Mouse (Mus musculus): ENCODE data around the gene Aldoc. TPM values are rescaled to one million over a fixed set of nuclear protein-coding genes. Genes with fewer than 3 reads are reported as not detected.
A peak's percentile ranks its signal among the peaks of the same experiment; 100 is the strongest.

Gene Aldoc
- polyA plus RNA-seq, 1 experiment from 2014 or later = 350 TPM

- Histone ChIP-seq H3K36me3 (ENCODE audit: control insufficient read depth, insufficient read depth, low read length) (peaks cover 15% of the 10 kb centered on the region; the same call in 1 of the 2 replicates), H3K4me2 (ENCODE audit: low read depth, low read length) (peak overlapping the region; percentile 70), H3K9me3 (ENCODE audit: control insufficient read depth, low read length) (no peaks in the 10 kb centered on the region), H3K4me3 (ENCODE audit: low read depth, low read length) (peak overlapping the region; percentile 84), H3K4me1 (ENCODE audit: control insufficient read depth, insufficient read depth, low read length) (peaks cover 12% of the 10 kb centered on the region), H3K9ac (replicated peaks; ENCODE audit: low read depth, low read length) (peak overlapping the region; percentile 94), H3K27me3 (ENCODE audit: control insufficient read depth, insufficient read depth, low read length) (no peaks in the 10 kb centered on the region), H3K27ac (ENCODE audit: low read depth, low read length) (peak overlapping the region; percentile 84; the same call in 1 of the 2 replicates)
- 89% methylated on average over 6 of the region's 6 CpGs for WGBS
- no peak for ATAC-seq (ENCODE audit: low read depth)
These were observed 21.6 kb downstream of the Aldoc start for GRCm38 (mm10) chr11:78344328-78344889.

DNA sequence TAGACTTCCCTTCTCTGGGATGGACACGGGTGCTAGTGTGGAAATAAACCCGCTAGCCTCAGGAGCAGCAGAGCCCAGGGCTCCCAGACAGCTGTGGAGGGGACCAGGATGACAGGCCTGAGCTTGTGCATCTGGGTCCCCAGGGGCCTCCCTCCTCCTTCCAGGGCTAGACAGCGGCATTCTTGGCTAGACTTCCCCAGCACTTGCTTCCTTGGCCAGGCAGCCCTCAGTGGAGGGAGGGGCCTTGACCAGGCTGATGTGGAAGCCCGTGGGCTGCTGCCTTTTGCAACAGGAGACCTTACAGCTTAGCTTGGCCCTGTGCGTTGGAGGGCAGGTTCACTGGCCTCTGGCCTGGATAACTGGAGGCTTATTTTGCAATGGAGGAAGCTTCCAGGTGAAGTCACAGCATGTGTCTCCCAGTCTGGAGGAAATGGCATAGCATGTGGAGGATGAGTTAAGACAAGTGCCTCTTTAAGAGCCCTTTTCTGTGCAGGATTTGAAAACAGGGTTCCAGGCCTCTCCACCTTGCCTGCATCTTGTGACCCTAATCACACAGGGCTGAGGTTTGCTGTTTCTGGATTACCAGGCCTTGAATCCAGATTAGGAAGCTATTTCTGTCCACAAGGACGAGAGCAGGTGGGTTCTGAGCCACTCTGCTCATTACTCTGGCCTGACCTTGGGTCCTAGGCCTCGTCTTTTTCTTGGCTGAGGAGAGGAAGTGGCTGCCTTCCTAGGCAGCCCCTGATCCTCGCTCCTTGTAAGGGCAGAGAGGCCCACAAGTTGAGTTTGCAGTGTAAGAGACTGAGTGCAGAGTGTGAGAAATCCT is 22.3 kb downstream of the Aldoc start:
- WGBS = 66% methylated on average over 8 of the region's 8 CpGs
- Histone ChIP-seq H3K9ac (replicated peaks; ENCODE audit: low read depth, low read length) (no peak overlapping the region; the same call in 1 of the 2 replicates), H3K9me3 (ENCODE audit: control insufficient read depth, low read length) (no peaks in the 10 kb centered on the region), H3K4me1 (ENCODE audit: control insufficient read depth, insufficient read depth, low read length) (peaks cover 12% of the 10 kb centered on the region), H3K4me3 (ENCODE audit: low read depth, low read length) (no peak overlapping the region), H3K4me2 (ENCODE audit: low read depth, low read length) (peak overlapping the region; percentile 70; the same call in 1 of the 2 replicates), H3K27me3 (ENCODE audit: control insufficient read depth, insufficient read depth, low read length) (no peaks in the 10 kb centered on the region), H3K27ac (ENCODE audit: low read depth, low read length) (no peak overlapping the region), H3K36me3 (ENCODE audit: control insufficient read depth, insufficient read depth, low read length) (peaks cover 8% of the 10 kb centered on the region; the same call in 1 of the 2 replicates)
- no peak for ATAC-seq (ENCODE audit: low read depth)

GRCm38 (mm10) chr11:78345801-78346200 is 23.0 kb downstream of the Aldoc start:
- no peak overlapping the region for H3K9ac ChIP-seq (replicated peaks; ENCODE audit: low read depth, low read length)
- H3K27ac ChIP-seq (ENCODE audit: low read depth, low read length) = no peak overlapping the region
- peaks cover 7% of the 10 kb centered on the region; the same call in 1 of the 2 replicates for H3K36me3 ChIP-seq (ENCODE audit: control insufficient read depth, insufficient read depth, low read length)
- H3K4me2 ChIP-seq (ENCODE audit: low read depth, low read length) = no peak overlapping the region
- ATAC-seq (ENCODE audit: low read depth) = no peak
- H3K9me3 ChIP-seq (ENCODE audit: control insufficient read depth, low read length) = no peaks in the 10 kb centered on the region
- no peak overlapping the region for H3K4me3 ChIP-seq (ENCODE audit: low read depth, low read length)
- 89% methylated on average over 7 of the region's 7 CpGs for WGBS
- peaks cover 12% of the 10 kb centered on the region for H3K4me1 ChIP-seq (ENCODE audit: control insufficient read depth, insufficient read depth, low read length)
- no peaks in the 10 kb centered on the region for H3K27me3 ChIP-seq (ENCODE audit: control insufficient read depth, insufficient read depth, low read length)

DNA sequence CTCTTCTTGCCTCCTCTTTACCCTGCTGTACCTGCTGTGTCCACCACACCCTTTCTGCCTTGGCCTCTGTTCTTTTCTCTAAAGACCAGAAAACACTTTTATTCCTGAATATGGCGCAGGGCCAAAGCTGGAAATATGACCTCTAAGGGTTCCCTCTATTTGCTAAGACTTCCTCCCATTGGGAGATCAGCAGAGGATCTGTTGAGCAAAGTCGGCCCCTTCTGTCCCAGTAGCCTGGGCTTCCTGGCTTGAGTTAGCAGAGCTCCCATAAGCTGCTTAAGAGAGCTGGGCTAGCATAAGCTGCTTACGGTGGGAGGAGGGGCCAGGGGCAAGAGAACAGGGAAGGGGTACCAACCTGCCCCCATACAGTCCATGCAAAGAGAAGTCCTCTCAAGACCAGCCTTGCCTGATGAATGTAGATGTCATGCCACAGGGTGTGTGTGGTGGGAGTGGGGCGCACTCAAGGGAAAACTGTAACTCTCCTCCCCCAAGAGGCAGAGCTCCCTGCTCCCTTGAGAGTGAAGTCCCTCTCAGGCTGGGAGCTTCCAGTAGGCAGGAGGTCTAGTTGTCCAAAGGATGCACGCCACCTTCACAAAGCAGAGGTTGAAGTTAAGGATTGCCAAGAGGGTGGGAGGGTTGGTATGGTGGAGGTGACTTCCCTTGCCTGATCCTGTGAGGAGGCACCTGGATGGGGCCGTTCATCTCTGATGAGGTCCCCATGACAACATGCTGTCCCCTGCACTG is 23.7 kb downstream of the Aldoc start:
- Histone ChIP-seq H3K9me3 (ENCODE audit: control insufficient read depth, low read length) (no peaks in the 10 kb centered on the region), H3K36me3 (ENCODE audit: control insufficient read depth, insufficient read depth, low read length) (peaks cover 7% of the 10 kb centered on the region; the same call in 1 of the 2 replicates), H3K27ac (ENCODE audit: low read depth, low read length) (no peak overlapping the region), H3K4me2 (ENCODE audit: low read depth, low read length) (no peak overlapping the region), H3K27me3 (ENCODE audit: control insufficient read depth, insufficient read depth, low read length) (no peaks in the 10 kb centered on the region), H3K4me3 (ENCODE audit: low read depth, low read length) (no peak overlapping the region), H3K9ac (replicated peaks; ENCODE audit: low read depth, low read length) (no peak overlapping the region), H3K4me1 (ENCODE audit: control insufficient read depth, insufficient read depth, low read length) (peaks cover 12% of the 10 kb centered on the region)
- WGBS = 90% methylated on average over 6 of the region's 6 CpGs
- ATAC-seq (ENCODE audit: low read depth) = no peak

DNA sequence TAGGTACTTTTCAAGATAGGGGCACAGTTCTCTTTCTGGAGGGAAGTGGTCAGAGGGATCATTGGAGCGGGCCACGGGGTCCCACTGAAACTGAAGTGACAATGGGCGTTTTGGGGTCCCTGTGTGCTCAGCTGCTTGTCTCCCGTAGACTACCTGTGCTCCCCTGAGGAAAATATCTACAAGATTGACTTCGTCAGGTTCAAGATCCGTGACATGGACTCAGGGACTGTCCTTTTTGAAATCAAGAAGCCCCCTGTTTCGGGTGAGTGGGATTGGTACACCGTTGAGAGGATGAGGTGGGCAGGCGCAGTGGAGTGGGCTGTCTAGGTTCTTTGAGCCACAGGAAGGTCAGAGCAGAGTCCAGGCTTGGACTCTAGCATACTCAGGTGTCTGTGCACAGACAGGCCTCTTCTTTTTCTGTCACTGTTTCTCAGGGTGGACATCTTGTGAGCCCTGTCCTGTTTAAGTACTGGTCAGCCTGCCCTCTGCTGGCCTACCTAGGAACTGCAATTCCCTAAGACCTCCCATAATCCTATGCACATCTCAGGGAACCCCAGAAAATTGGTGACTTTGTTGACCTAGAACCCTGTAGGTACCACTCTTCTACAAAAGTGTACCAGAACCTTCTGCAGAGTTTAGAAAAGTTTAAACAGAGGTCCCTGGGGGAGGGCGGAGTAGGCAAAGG is 24.4 kb downstream of the Aldoc start:
- no peak overlapping the region for H3K4me2 ChIP-seq (ENCODE audit: low read depth, low read length)
- no peak overlapping the region for H3K4me3 ChIP-seq (ENCODE audit: low read depth, low read length)
- H3K36me3 ChIP-seq (ENCODE audit: control insufficient read depth, insufficient read depth, low read length) = peaks cover 7% of the 10 kb centered on the region; the same call in 1 of the 2 replicates
- no peaks in the 10 kb centered on the region for H3K9me3 ChIP-seq (ENCODE audit: control insufficient read depth, low read length)
- H3K9ac ChIP-seq (replicated peaks; ENCODE audit: low read depth, low read length) = no peak overlapping the region
- no peak for ATAC-seq (ENCODE audit: low read depth)
- 93% methylated on average over 10 of the region's 10 CpGs for WGBS
- no peak overlapping the region for H3K27ac ChIP-seq (ENCODE audit: low read depth, low read length)
- H3K27me3 ChIP-seq (ENCODE audit: control insufficient read depth, insufficient read depth, low read length) = no peaks in the 10 kb centered on the region
- peaks cover 12% of the 10 kb centered on the region for H3K4me1 ChIP-seq (ENCODE audit: control insufficient read depth, insufficient read depth, low read length)

DNA sequence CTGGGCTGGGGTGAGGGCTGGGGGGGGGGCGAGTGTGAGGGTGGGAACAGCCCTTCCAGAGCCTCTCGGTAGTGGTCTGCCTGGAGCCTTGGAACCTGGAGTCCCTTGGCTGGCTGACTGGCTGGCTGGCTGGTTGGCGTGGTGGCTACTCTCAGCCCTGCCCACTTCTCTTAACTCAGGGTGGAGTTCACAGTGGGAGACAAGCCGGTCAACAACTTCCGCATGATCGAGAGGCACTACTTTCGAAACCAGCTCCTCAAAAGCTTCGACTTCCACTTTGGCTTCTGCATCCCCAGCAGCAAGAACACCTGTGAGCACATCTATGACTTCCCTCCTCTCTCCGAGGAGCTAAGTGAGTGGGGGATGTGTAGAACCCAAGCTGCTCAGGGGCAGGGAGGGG is 25.1 kb downstream of the Aldoc start:
- Histone ChIP-seq H3K9me3 (ENCODE audit: control insufficient read depth, low read length) (no peaks in the 10 kb centered on the region), H3K27me3 (ENCODE audit: control insufficient read depth, insufficient read depth, low read length) (no peaks in the 10 kb centered on the region), H3K4me2 (ENCODE audit: low read depth, low read length) (no peak overlapping the region), H3K4me1 (ENCODE audit: control insufficient read depth, insufficient read depth, low read length) (peaks cover 12% of the 10 kb centered on the region), H3K27ac (ENCODE audit: low read depth, low read length) (no peak overlapping the region), H3K36me3 (ENCODE audit: control insufficient read depth, insufficient read depth, low read length) (peaks cover 7% of the 10 kb centered on the region; the same call in 1 of the 2 replicates), H3K9ac (replicated peaks; ENCODE audit: low read depth, low read length) (no peak overlapping the region), H3K4me3 (ENCODE audit: low read depth, low read length) (no peak overlapping the region)
- no peak for ATAC-seq (ENCODE audit: low read depth)
- 76% methylated on average over 9 of the region's 9 CpGs for WGBS

GRCm38 (mm10) chr11:78348474-78348873 is 25.7 kb downstream of the Aldoc start:
- 35% methylated on average over 7 of the region's 7 CpGs for WGBS
- Histone ChIP-seq H3K4me1 (ENCODE audit: control insufficient read depth, insufficient read depth, low read length) (peaks cover 12% of the 10 kb centered on the region), H3K9ac (replicated peaks; ENCODE audit: low read depth, low read length) (no peak overlapping the region), H3K9me3 (ENCODE audit: control insufficient read depth, low read length) (no peaks in the 10 kb centered on the region), H3K27ac (ENCODE audit: low read depth, low read length) (no peak overlapping the region), H3K4me2 (ENCODE audit: low read depth, low read length) (no peak overlapping the region), H3K27me3 (ENCODE audit: control insufficient read depth, insufficient read depth, low read length) (no peaks in the 10 kb centered on the region), H3K4me3 (ENCODE audit: low read depth, low read length) (no peak overlapping the region), H3K36me3 (ENCODE audit: control insufficient read depth, insufficient read depth, low read length) (peaks cover 7% of the 10 kb centered on the region; the same call in 1 of the 2 replicates)
- no peak for ATAC-seq (ENCODE audit: low read depth)

GRCm38 (mm10) chr11:78349441-78350358 is 26.9 kb downstream of the Aldoc start:
- no peak overlapping the region for H3K9ac ChIP-seq (replicated peaks; ENCODE audit: low read depth, low read length)
- WGBS = 81% methylated on average over 4 of the region's 4 CpGs
- H3K4me3 ChIP-seq (ENCODE audit: low read depth, low read length) = no peak overlapping the region
- H3K9me3 ChIP-seq (ENCODE audit: control insufficient read depth, low read length) = no peaks in the 10 kb centered on the region
- no peak overlapping the region for H3K4me2 ChIP-seq (ENCODE audit: low read depth, low read length)
- ATAC-seq (ENCODE audit: low read depth) = no peak
- peaks cover 7% of the 10 kb centered on the region for H3K4me1 ChIP-seq (ENCODE audit: control insufficient read depth, insufficient read depth, low read length)
- no peaks in the 10 kb centered on the region for H3K27me3 ChIP-seq (ENCODE audit: control insufficient read depth, insufficient read depth, low read length)
- no peak overlapping the region for H3K27ac ChIP-seq (ENCODE audit: low read depth, low read length)
- H3K36me3 ChIP-seq (ENCODE audit: control insufficient read depth, insufficient read depth, low read length) = peaks cover 7% of the 10 kb centered on the region; the same call in 1 of the 2 replicates

All from neural tube, embryonic 14.5 days (tissue).